Mouse (Mus musculus): Measurements from ENCODE around the gene Ano8.

DNA sequence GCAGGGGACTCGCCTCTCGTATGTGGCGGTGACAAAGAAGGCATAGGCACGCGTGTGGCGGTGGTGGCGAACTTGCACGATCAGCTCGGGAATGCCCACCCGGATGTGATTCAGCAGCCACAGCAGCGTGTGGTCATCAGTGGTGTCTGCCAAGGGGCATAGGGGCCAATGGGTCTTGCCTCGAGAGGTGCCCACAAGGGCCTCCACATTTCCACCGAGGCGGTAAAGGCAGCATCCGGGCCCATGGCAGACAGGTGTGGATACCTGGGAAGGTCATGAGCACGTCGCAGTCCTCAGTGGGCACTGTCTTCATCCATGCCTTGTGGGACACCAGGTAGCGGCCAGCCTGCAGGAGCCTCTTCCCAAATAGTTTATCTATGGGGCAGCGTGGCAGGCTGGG, 1.0 kb downstream of the Ano8 start:
- TF ChIP-seq FLI1 (IDR thresholded peaks at IDR 0.05; ENCODE audit: low read length) (no peak), GATA1 (IDR thresholded peaks at IDR 0.05; ENCODE audit: borderline replicate concordance, low read length) (no peak)
